Mouse (Mus musculus): ENCODE results near the gene Neu1. TPM values are rescaled to one million over a fixed set of nuclear protein-coding genes. Genes with fewer than 3 reads are reported as not detected.

Neu1 gene
- polyA plus RNA-seq (2014; fragmentation: Nextera tagmentation; extraction: Ambion mirVana), result 16.4 and 16.8 TPM in 2 replicates

DNA sequence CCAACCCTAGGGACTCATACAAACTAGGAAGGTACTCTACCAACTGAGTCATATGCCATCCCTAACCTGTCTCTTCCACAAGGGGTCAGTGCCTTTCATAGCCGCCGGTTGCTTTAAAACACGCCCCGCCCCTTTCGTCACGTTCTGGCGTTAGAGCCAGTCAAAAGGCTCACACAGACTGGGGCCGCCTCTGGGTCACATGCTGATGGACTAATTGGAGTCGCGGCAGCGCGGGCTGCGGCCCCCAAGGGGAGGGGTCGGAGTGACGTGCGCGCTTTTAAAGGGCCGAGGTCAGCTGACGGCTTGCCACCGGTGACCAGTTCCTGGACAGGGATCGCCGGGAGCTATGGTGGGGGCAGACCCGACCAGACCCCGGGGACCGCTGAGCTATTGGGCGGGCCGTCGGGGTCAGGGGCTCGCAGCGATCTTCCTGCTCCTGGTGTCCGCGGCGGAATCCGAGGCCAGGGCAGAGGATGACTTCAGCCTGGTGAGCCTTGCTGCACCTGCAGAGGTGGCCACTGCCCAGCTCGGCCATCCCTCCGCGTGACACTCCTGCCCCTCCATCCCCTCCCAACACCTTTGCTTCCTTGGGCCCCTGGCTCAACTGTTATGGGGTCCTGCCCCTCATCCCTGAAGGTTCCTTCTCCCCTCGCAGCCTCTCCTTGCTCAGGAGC is at the start of gene Neu1:
Gene Neu1 (plus strand): TSS at position 193 of the 674 bp plus-strand sequence.
- H3K27ac ChIP-seq (ENCODE audit: low read depth, low read length), result no peak within 1 kb of the TSS
- H3K27me3 ChIP-seq (ENCODE audit: control insufficient read depth, insufficient read depth, low read length), result no peaks in the 10 kb centered on the region
- 0 out of 2 replicates have a peak, but pooled peaks cover 4% of the 10 kb centered on the region for H3K4me1 ChIP-seq (ENCODE audit: control insufficient read depth, insufficient read depth, low read length)
- peak within 1 kb of the TSS; percentile 69 for H3K4me3 ChIP-seq (ENCODE audit: low read depth, low read length)
- peak within 1 kb of the TSS; percentile 67 for H3K9ac ChIP-seq (ENCODE audit: low read length)
- ATAC-seq (ENCODE audit: insufficient read depth, low FRiP score, low TSS enrichment) (peak; percentile 97), DNase-seq (ENCODE audit: low spot score) (peak; percentile 97)
- H3K36me3 ChIP-seq (ENCODE audit: control insufficient read depth, insufficient read depth, low read length), result no peaks in the 10 kb centered on the region
- no peaks in the 10 kb centered on the region for H3K9me3 ChIP-seq (ENCODE audit: control insufficient read depth, low read length)
- peak within 1 kb of the TSS; percentile 97 for H3K4me2 ChIP-seq (ENCODE audit: low read depth)
- 1% methylated on average over 38 of the region's 38 CpGs for WGBS

DNA sequence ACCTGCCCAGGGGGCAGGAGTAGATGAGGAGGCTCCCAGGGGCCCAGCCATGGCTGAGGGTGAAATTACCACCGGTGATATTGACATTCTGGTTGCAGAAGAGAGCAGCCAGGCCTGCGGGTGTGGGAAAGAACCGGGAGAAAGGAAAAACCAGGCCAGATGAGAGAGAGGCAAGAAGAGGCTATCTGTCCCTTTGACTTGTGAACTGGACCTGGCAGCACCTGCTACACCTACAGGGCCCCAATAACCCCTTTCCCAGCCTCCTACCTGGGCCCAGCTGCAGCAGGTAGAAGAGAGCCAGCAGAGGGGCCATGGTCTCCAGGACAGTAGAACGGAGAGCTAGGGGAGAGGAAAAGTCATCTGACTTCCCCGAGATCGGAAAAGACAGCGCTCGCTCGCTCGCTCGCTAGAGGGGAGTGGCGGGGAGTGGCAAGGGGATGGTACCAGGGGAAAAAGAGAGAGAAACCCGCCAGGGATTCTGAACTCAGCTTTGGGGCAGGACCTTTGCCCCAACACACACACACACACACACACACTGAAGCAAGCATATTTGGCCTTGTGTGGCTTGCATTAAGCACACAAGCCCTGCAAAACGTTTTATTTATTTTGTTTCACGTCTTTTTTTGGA is 49.3 kb upstream of the Neu1 start, which contains the start of gene Gm20547:
Gene Gm20547 (minus strand): TSS at position 360 of the 628 bp plus-strand sequence.
- 0 out of 2 replicates have a peak within 1 kb of the TSS, but pooled peaks have one; percentile 12 for H3K4me2 ChIP-seq (ENCODE audit: low read depth)
- no peaks in the 10 kb centered on the region for H3K36me3 ChIP-seq (ENCODE audit: control insufficient read depth, insufficient read depth, low read length)
- H3K4me1 ChIP-seq (ENCODE audit: control insufficient read depth, insufficient read depth, low read length), result no peaks in the 10 kb centered on the region
- H3K9ac ChIP-seq (ENCODE audit: low read length), result peak within 1 kb of the TSS; percentile 18; the same call in 1 of the 2 replicates
- no peak within 1 kb of the TSS for H3K27ac ChIP-seq (ENCODE audit: low read depth, low read length)
- no peaks in the 10 kb centered on the region; the same call in 1 of the 2 replicates for H3K27me3 ChIP-seq (ENCODE audit: control insufficient read depth, insufficient read depth, low read length)
- WGBS, result 8% methylated on average over 15 of the region's 15 CpGs
- no peaks in the 10 kb centered on the region for H3K9me3 ChIP-seq (ENCODE audit: control insufficient read depth, low read length)
- no peak within 1 kb of the TSS for H3K4me3 ChIP-seq (ENCODE audit: low read depth, low read length)
- ATAC-seq (ENCODE audit: insufficient read depth, low FRiP score, low TSS enrichment), result no peak
- no peak for DNase-seq (ENCODE audit: low spot score)

DNA sequence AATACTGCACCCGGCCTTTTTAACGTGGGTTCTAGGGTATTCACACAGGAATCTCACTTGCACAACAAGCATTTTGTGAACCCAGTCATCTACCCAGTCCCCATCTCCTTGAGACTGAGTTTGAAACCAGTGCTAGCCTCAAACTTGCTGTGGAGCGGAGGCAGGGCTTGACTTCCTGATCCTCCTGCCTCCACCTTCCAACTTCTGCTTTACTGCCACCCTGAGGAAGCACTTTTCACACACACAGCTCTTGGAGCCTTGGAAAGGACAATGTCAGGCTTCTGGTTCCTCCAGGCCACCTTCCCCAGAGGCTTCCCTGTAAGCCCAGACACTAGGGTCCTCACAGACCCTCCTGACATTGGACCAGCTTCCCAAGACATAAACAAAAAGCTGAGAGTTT is 47.7 kb upstream of the Neu1 start:
- Histone ChIP-seq H3K4me3 (ENCODE audit: low read depth, low read length) (no peak overlapping the region), H3K9me3 (ENCODE audit: control insufficient read depth, low read length) (no peaks in the 10 kb centered on the region), H3K9ac (ENCODE audit: low read length) (no peak overlapping the region), H3K4me1 (ENCODE audit: control insufficient read depth, insufficient read depth, low read length) (no peaks in the 10 kb centered on the region), H3K36me3 (ENCODE audit: control insufficient read depth, insufficient read depth, low read length) (no peaks in the 10 kb centered on the region), H3K4me2 (ENCODE audit: low read depth) (no peak overlapping the region), H3K27me3 (ENCODE audit: control insufficient read depth, insufficient read depth, low read length) (no peaks in the 10 kb centered on the region; the same call in 1 of the 2 replicates), H3K27ac (ENCODE audit: low read depth, low read length) (no peak overlapping the region)
- no peak for ATAC-seq (ENCODE audit: insufficient read depth, low FRiP score, low TSS enrichment)
- DNase-seq (ENCODE audit: low spot score), result no peak
- 65% methylated on average over 3 of the region's 3 CpGs for WGBS

DNA sequence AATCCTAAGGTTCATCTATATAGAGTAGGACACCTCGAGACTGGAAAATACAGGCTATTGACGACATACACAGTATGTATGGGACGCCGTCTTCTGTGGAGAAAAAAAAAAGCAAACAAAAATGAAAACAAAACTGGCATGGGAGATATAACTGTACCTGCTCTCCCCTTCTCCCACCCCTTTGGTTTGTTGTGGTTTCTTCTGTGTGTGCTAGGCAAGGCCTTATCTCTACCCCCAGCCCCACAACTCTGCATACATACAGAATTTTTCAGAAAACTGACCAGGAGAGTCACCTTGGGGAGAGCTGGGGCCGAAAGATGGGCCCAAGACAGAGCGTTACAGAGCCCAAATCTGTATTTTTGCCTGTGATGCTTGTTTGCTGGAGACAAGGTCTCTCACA is 46.3 kb upstream of the Neu1 start:
- no peaks in the 10 kb centered on the region for H3K36me3 ChIP-seq (ENCODE audit: control insufficient read depth, insufficient read depth, low read length)
- no peaks in the 10 kb centered on the region for H3K4me1 ChIP-seq (ENCODE audit: control insufficient read depth, insufficient read depth, low read length)
- H3K9ac ChIP-seq (ENCODE audit: low read length), result no peak overlapping the region
- H3K27ac ChIP-seq (ENCODE audit: low read depth, low read length), result no peak overlapping the region
- no peaks in the 10 kb centered on the region for H3K9me3 ChIP-seq (ENCODE audit: control insufficient read depth, low read length)
- H3K4me2 ChIP-seq (ENCODE audit: low read depth), result no peak overlapping the region
- no peak for ATAC-seq (ENCODE audit: insufficient read depth, low FRiP score, low TSS enrichment)
- no peaks in the 10 kb centered on the region; the same call in 1 of the 2 replicates for H3K27me3 ChIP-seq (ENCODE audit: control insufficient read depth, insufficient read depth, low read length)
- WGBS, result 91% methylated on average over 6 of the region's 6 CpGs
- no peak overlapping the region for H3K4me3 ChIP-seq (ENCODE audit: low read depth, low read length)
- DNase-seq (ENCODE audit: low spot score), result no peak

DNA sequence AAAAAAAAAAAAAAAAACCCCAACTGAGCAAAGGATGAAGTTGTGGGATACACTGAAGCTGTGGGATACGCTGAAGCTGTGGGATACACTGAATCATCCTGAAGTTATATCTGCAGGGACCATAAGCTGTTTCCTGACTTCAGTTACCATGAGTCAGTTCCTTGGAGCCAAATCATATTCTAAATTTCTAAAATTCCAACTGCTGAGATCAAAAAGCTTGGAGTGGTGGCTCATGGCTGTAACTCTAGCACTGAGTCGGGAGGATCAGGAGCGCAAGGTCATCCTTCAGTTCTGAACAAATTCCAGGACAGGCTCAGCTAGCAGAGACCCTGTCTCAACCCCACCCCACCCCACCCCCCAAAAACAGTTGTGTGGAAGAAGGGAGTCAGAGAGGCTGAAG is 45.4 kb upstream of the Neu1 start:
- ATAC-seq (ENCODE audit: insufficient read depth, low FRiP score, low TSS enrichment) (no peak), DNase-seq (ENCODE audit: low spot score) (no peak)
- Histone ChIP-seq H3K4me1 (ENCODE audit: control insufficient read depth, insufficient read depth, low read length) (no peaks in the 10 kb centered on the region), H3K9me3 (ENCODE audit: control insufficient read depth, low read length) (no peaks in the 10 kb centered on the region), H3K27ac (ENCODE audit: low read depth, low read length) (no peak overlapping the region), H3K4me3 (ENCODE audit: low read depth, low read length) (no peak overlapping the region), H3K27me3 (ENCODE audit: control insufficient read depth, insufficient read depth, low read length) (no peaks in the 10 kb centered on the region; the same call in 1 of the 2 replicates), H3K9ac (ENCODE audit: low read length) (no peak overlapping the region), H3K4me2 (ENCODE audit: low read depth) (no peak overlapping the region), H3K36me3 (ENCODE audit: control insufficient read depth, insufficient read depth, low read length) (no peaks in the 10 kb centered on the region)
- WGBS, result 91% methylated on average over 3 of the region's 3 CpGs

DNA sequence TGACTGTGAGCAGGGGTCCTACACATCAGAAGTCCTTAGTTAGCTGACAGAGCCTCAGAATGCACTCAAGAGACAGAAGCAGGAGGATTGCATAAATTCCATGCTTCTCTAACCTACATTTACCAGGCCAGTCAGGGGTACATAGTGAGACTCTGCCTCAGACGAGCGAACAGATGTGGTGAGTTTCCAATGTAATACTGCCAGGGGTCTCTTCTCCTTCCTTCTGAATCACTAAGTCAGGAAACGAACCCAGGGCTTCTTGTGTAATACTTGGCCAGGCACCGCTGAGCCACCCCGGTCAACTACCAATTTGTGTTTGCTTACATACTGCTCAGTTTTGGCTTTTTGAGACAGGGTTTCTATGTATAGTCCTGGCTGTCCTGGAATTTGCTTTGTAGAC is 43.1 kb upstream of the Neu1 start:
- Histone ChIP-seq H3K9me3 (ENCODE audit: control insufficient read depth, low read length) (no peaks in the 10 kb centered on the region), H3K4me3 (ENCODE audit: low read depth, low read length) (no peak overlapping the region), H3K9ac (ENCODE audit: low read length) (no peak overlapping the region), H3K36me3 (ENCODE audit: control insufficient read depth, insufficient read depth, low read length) (no peaks in the 10 kb centered on the region), H3K4me2 (ENCODE audit: low read depth) (no peak overlapping the region), H3K4me1 (ENCODE audit: control insufficient read depth, insufficient read depth, low read length) (no peaks in the 10 kb centered on the region), H3K27ac (ENCODE audit: low read depth, low read length) (no peak overlapping the region), H3K27me3 (ENCODE audit: control insufficient read depth, insufficient read depth, low read length) (no peaks in the 10 kb centered on the region)
- DNase-seq (ENCODE audit: low spot score) (no peak), ATAC-seq (ENCODE audit: insufficient read depth, low FRiP score, low TSS enrichment) (no peak)
- 84% methylated on average over 5 of the region's 5 CpGs for WGBS

DNA sequence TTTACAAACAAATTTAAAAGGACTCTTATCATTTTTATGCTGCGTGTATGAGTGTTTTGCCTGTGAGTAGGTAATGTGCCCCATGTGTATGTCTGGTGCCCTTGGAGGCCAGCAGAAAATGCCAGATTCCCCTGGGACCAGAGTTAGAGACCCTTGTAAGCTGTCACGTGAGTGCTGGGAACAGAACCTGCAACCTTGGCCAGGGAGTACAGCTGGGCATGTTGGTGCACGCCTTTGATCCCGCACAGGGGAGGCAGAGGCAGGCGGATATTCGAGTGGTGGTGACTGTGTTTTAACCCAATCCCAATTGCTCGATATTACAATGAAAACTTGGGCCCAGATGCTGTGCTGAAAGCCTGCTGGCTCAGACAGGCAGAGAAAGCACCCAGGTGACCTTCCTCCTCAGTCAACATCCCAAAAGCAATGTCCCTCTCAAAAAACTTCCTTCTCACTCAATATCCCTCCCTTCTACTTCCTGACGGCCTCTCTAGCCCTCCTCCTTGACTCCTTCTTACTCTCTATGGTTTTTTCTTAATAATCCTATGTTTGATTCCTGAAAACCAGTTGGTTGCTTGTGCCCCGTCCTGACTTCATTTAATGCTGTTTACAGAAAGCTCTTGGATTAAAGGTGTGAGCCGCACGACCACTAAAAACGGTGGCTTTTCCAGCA is 40.8 kb upstream of the Neu1 start:
- no peaks in the 10 kb centered on the region for H3K9me3 ChIP-seq (ENCODE audit: control insufficient read depth, low read length)
- peaks cover 2% of the 10 kb centered on the region; the same call in 1 of the 2 replicates for H3K4me1 ChIP-seq (ENCODE audit: control insufficient read depth, insufficient read depth, low read length)
- 85% methylated on average over 12 of the region's 12 CpGs for WGBS
- no peak overlapping the region for H3K4me3 ChIP-seq (ENCODE audit: low read depth, low read length)
- no peaks in the 10 kb centered on the region for H3K27me3 ChIP-seq (ENCODE audit: control insufficient read depth, insufficient read depth, low read length)
- no peak overlapping the region for H3K9ac ChIP-seq (ENCODE audit: low read length)
- H3K4me2 ChIP-seq (ENCODE audit: low read depth), result no peak overlapping the region
- H3K36me3 ChIP-seq (ENCODE audit: control insufficient read depth, insufficient read depth, low read length), result no peaks in the 10 kb centered on the region
- ATAC-seq (ENCODE audit: insufficient read depth, low FRiP score, low TSS enrichment) (no peak), DNase-seq (ENCODE audit: low spot score) (no peak)
- no peak overlapping the region for H3K27ac ChIP-seq (ENCODE audit: low read depth, low read length)

DNA sequence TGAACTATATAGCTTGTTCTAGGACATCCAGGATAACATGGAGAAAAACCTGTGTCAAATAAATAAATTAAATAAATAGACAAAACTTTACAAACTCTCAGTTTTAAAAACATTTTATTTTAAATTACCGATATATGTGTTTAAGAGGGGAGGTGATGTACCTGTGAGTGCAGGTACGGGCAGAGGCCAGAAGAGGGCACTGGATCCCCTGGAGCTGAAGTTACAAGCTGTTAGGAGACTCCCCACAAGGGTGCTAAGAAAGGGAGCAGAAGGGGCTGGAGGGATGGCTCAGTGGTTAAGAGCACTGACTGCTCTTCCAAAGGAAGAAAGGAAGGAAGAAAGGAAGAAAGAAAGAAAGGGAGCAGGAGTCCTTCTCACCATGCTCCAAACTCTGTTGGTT is 39.7 kb upstream of the Neu1 start:
- Histone ChIP-seq H3K9me3 (ENCODE audit: control insufficient read depth, low read length) (no peaks in the 10 kb centered on the region), H3K4me1 (ENCODE audit: control insufficient read depth, insufficient read depth, low read length) (peaks cover 8% of the 10 kb centered on the region; the same call in 1 of the 2 replicates), H3K36me3 (ENCODE audit: control insufficient read depth, insufficient read depth, low read length) (no peaks in the 10 kb centered on the region), H3K4me2 (ENCODE audit: low read depth) (no peak overlapping the region), H3K27ac (ENCODE audit: low read depth, low read length) (no peak overlapping the region), H3K27me3 (ENCODE audit: control insufficient read depth, insufficient read depth, low read length) (no peaks in the 10 kb centered on the region), H3K4me3 (ENCODE audit: low read depth, low read length) (no peak overlapping the region), H3K9ac (ENCODE audit: low read length) (no peak overlapping the region)
- no peak for DNase-seq (ENCODE audit: low spot score)
- ATAC-seq (ENCODE audit: insufficient read depth, low FRiP score, low TSS enrichment), result no peak
- WGBS, result 95% methylated on average over 2 of the region's 2 CpGs
